Mouse (Mus musculus): ENCODE data around the gene Exoc5. TPM values are rescaled to one million over a fixed set of nuclear protein-coding genes. Genes with fewer than 3 reads are reported as not detected.
A peak's percentile ranks its signal among the peaks of the same experiment; 100 is the strongest.
"Not testable (repeated sequence)": the region's sequence is repeated elsewhere in the genome, so short reads cannot be mapped to it uniquely, and the experiment has no call there.

Exoc5 gene
- polyA plus RNA-seq (2012; rRNA removed) (6.2 and 9.2 TPM in 2 replicates), polyA plus RNA-seq (2014; fragmentation: Nextera tagmentation; extraction: Ambion mirVana) (23.0 and 24.3 TPM in 2 replicates)

DNA sequence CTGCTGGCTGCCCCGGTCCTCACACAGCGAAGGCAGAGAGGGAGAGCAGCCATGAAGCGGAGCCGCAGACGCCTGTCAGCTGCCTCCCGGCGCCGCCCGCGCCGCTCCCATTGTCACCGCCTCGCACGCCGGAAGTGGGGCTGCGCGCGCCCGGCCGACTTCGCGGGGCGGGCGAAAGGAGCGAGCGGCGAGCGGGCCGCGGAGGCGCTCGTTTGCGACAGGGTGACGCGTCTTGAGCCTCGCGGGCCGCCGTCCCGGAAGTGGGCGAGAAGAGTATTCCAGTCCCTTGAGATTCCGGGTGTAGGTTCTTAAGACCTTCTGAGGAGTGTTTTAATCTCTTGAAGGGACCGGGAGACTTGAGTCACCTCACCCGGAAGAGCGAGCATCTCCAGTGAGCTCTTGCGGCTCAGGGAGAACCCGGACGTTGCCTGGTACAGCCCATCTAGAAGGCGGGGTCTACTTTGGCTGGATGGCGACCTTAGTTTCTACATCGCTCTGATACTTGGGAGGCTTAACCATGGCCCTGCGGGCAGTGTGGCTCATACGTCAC lies at the start of gene Exoc5:
Exoc5 (minus strand) TSS at position 380 of the 550 bp plus-strand sequence.
- under 1% methylated on average over 53 of the region's 53 CpGs for WGBS (ENCODE audit: insufficient replicate concordance)
- TF ChIP-seq EP300 (IDR thresholded peaks at IDR 0.05; ENCODE audit: low read depth) (no peak), CTCF (IDR thresholded peaks at IDR 0.05; ENCODE audit: low read depth) (no peak)
- Histone ChIP-seq H3K4me2 (ENCODE audit: low read depth) (peak within 1 kb of the TSS; percentile 81), H3K27me3 (ENCODE audit: control insufficient read depth, insufficient read depth, low read length) (no peaks in the 10 kb centered on the region), H3K9me3 (ENCODE audit: control insufficient read depth, low read length) (no peaks in the 10 kb centered on the region), H3K9ac (replicated peaks) (peak within 1 kb of the TSS; percentile 98), H3K4me1 (replicated peaks; ENCODE audit: control insufficient read depth in 2 of 2, insufficient read depth in 2 of 2, low read length in 1 of 2) (peaks cover 0 to 9% of the 10 kb centered on the region in 2 experiments; a peak in 3 of 4 replicates), H3K36me3 (replicated peaks; ENCODE audit: control insufficient read depth, insufficient read depth, low read depth) (no peaks in the 10 kb centered on the region), H3K27ac (peak within 1 kb of the TSS; percentile 94), H3K4me3 (ENCODE audit: insufficient read depth in 1 of 2, low read depth in 2 of 2, low read length in 2 of 2) (peak within 1 kb of the TSS; percentile 95 to 98)
- ATAC-seq (ENCODE audit: insufficient read depth) (peak; percentile 96), DNase-seq (ENCODE audit: low read depth in 3 of 3, low spot score in 3 of 3) (peak; percentile 86)

DNA sequence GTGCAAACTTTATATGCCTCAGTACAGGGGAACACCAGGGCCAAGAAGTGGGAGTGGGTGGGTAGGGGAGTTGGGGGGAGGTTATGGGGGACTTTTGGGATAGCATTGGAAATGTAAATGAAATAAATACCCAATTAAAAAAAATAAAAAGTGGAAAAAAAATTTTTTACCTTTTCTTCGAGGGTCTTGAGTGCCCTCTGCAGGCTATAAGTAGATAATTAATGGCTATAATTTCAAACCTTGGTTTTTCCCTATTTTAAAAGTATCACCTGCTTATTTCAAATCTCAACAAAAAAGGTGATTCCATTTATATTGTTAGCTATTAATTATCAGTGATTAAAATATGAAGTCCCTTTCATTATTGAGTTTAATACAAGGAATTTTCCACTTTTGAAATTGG lies 25.3 kb upstream of the Exoc5 start:
- not testable (repeated sequence) for DNase-seq (ENCODE audit: low read depth in 3 of 3, low spot score in 3 of 3); H3K27ac ChIP-seq; H3K9ac ChIP-seq (replicated peaks); H3K36me3 ChIP-seq (replicated peaks; ENCODE audit: control insufficient read depth, insufficient read depth, low read depth); H3K4me1 ChIP-seq (replicated peaks; ENCODE audit: control insufficient read depth in 2 of 2, insufficient read depth in 2 of 2, low read length in 1 of 2); ATAC-seq (ENCODE audit: insufficient read depth); H3K9me3 ChIP-seq (ENCODE audit: control insufficient read depth, low read length); H3K4me3 ChIP-seq (ENCODE audit: insufficient read depth in 1 of 2, low read depth in 2 of 2, low read length in 2 of 2); H3K4me2 ChIP-seq (ENCODE audit: low read depth); H3K27me3 ChIP-seq (ENCODE audit: control insufficient read depth, insufficient read depth, low read length)
- 62% methylated on average over 1 of the region's 1 CpGs for WGBS (ENCODE audit: insufficient replicate concordance)

DNA sequence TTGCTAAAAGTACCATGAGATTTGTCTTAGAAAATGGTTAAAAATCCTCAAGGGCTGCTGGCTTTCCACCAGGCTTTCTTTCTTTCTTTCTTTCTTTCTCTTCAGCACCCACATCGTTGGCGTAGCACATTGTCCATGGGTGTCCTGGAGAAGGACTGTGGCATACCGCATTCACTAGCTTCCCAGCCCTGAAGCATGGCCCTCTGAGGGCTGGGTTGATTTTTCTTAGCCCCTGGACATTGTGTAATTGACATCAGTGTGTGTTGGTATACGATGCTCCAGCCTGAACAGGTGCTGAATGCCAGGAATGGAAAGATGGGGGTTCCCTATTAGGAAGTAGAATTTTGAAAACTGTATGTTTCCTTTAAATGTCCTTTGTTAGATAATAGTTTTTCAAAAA lies 24.8 kb upstream of the Exoc5 start:
- H3K4me2 ChIP-seq (ENCODE audit: low read depth): no peak overlapping the region
- no peaks in the 10 kb centered on the region for H3K9me3 ChIP-seq (ENCODE audit: control insufficient read depth, low read length)
- no peak overlapping the region for H3K27ac ChIP-seq
- no peak overlapping the region for H3K4me3 ChIP-seq (ENCODE audit: insufficient read depth in 1 of 2, low read depth in 2 of 2, low read length in 2 of 2)
- DNase-seq (ENCODE audit: low read depth in 3 of 3, low spot score in 3 of 3) (no peak), ATAC-seq (ENCODE audit: insufficient read depth) (no peak)
- no peak for TF ChIP-seq EP300 (IDR thresholded peaks at IDR 0.05; ENCODE audit: low read depth)
- TF ChIP-seq CTCF (IDR thresholded peaks at IDR 0.05; ENCODE audit: low read depth): no peak
- H3K27me3 ChIP-seq (ENCODE audit: control insufficient read depth, insufficient read depth, low read length): no peaks in the 10 kb centered on the region
- H3K9ac ChIP-seq (replicated peaks): no peak overlapping the region
- H3K36me3 ChIP-seq (replicated peaks; ENCODE audit: control insufficient read depth, insufficient read depth, low read depth): no peaks in the 10 kb centered on the region
- 87% methylated on average over 4 of the region's 4 CpGs for WGBS (ENCODE audit: insufficient replicate concordance)
- H3K4me1 ChIP-seq (replicated peaks; ENCODE audit: control insufficient read depth in 2 of 2, insufficient read depth in 2 of 2, low read length in 1 of 2): no peaks in the 10 kb centered on the region

DNA sequence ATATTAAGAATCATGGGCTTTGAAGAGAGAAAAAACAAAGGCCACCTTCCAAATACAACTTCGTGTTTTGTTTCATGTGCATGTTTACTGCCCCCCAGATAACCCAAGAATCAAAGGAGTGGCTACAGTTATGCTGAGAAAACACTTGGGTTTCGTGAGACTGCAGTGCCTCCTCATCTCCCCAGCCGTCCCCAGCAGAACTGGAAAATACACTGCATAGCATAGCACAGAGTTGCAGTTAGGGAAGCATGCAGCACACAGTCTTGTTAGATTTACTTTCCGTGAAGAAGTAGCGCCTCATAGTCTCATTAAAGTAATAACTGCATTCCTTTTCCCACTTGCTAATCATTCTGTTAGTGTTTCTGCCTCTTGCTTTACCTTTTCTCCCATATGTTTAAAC lies 23.6 kb upstream of the Exoc5 start:
- H3K27ac ChIP-seq: no peak overlapping the region
- TF ChIP-seq EP300 (IDR thresholded peaks at IDR 0.05; ENCODE audit: low read depth): no peak
- TF ChIP-seq CTCF (IDR thresholded peaks at IDR 0.05; ENCODE audit: low read depth): no peak
- H3K9me3 ChIP-seq (ENCODE audit: control insufficient read depth, low read length): no peaks in the 10 kb centered on the region
- no peaks in the 10 kb centered on the region for H3K4me1 ChIP-seq (replicated peaks; ENCODE audit: control insufficient read depth in 2 of 2, insufficient read depth in 2 of 2, low read length in 1 of 2)
- H3K36me3 ChIP-seq (replicated peaks; ENCODE audit: control insufficient read depth, insufficient read depth, low read depth): no peaks in the 10 kb centered on the region
- DNase-seq (ENCODE audit: low read depth in 3 of 3, low spot score in 3 of 3) (no peak), ATAC-seq (ENCODE audit: insufficient read depth) (no peak)
- no peak overlapping the region for H3K4me3 ChIP-seq (ENCODE audit: insufficient read depth in 1 of 2, low read depth in 2 of 2, low read length in 2 of 2)
- no peak overlapping the region for H3K9ac ChIP-seq (replicated peaks)
- H3K27me3 ChIP-seq (ENCODE audit: control insufficient read depth, insufficient read depth, low read length): no peaks in the 10 kb centered on the region
- 69% methylated on average over 5 of the region's 5 CpGs for WGBS (ENCODE audit: insufficient replicate concordance)
- no peak overlapping the region for H3K4me2 ChIP-seq (ENCODE audit: low read depth)

DNA sequence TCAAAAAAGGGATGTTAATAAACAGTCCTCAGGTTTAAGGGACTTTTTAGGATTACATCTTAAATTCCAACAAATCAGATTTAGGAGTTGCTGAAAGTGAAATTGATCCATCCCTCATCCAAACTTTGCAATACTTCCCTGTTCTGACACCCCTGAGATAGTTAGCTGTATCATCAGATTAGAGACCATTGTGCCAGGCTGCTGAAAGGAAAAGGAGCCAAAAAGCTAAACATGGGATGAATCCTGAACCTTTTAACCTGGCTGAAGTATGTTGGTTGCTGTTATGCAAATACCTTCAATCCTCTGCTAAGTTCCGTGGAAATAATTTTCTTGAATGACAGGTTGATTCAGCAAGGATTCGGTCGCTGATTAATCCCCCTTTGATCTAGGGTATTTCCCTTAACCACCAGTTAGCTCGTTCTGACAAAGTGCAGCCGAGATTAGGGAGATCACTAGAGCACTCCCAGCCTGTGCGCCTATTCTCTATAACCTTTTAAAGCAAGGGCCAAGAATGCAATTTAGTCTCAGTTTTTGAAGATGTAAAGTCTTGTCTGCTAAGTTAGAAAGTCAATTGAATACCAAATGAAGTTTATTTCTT lies 23.1 kb upstream of the Exoc5 start:
- Histone ChIP-seq H3K4me2 (ENCODE audit: low read depth) (no peak overlapping the region), H3K27me3 (ENCODE audit: control insufficient read depth, insufficient read depth, low read length) (no peaks in the 10 kb centered on the region), H3K9me3 (ENCODE audit: control insufficient read depth, low read length) (no peaks in the 10 kb centered on the region), H3K27ac (no peak overlapping the region), H3K36me3 (replicated peaks; ENCODE audit: control insufficient read depth, insufficient read depth, low read depth) (no peaks in the 10 kb centered on the region), H3K9ac (replicated peaks) (no peak overlapping the region), H3K4me1 (replicated peaks; ENCODE audit: control insufficient read depth in 2 of 2, insufficient read depth in 2 of 2, low read length in 1 of 2) (no peaks in the 10 kb centered on the region), H3K4me3 (ENCODE audit: insufficient read depth in 1 of 2, low read depth in 2 of 2, low read length in 2 of 2) (no peak overlapping the region)
- TF ChIP-seq EP300 (IDR thresholded peaks at IDR 0.05; ENCODE audit: low read depth) (no peak), CTCF (IDR thresholded peaks at IDR 0.05; ENCODE audit: low read depth) (no peak)
- DNase-seq (ENCODE audit: low read depth in 3 of 3, low spot score in 3 of 3): no peak
- WGBS (ENCODE audit: insufficient replicate concordance): 50% methylated on average over 6 of the region's 6 CpGs
- ATAC-seq (ENCODE audit: insufficient read depth): no peak

Measured in liver, embryonic 14.5 days (tissue).